Mouse (Mus musculus): ENCODE measurements at regions not wholly inside any gene's neighbourhood (a gene's known extent, or its start where the extent isn't known, plus 50 kb on each side); places are given as distances from the start of the nearest gene placed in this dataset.

DNA sequence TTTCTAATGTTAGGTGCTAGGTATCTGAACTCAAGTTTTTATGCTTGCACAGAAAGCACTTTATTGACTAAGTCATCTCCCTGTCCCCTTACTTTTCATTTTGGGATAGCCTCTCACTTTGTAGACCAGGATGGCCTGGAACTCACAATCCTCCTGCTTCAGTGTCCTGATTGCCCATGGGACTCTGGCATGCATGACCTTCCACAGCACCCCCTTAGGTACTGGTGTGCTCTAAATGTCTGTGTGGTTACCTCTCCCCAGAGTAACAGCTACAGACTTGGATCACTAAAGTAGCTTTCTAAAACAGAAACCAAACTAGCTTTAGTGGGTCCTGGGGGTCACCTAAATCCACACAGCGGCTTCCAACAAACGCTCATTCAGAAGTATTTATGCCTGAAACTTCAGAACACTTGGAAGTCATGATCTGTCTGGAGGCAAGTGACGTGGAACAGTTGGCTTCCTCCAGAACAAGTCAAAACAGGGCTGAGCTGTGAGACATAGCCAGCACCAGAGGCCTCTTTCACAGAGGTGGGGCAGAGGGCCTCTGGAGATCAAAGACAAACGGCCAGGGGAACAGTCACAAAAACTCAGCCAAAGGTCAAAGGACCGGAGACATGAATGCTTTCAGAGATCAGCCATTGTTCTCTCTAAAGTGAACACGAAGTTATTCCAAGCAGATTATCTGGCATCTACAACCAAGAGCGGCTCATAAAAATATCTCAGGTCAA is 80.8 kb upstream of the Nebl start:
- intact Hi-C loops (cut with DNase I), result no loop called here
